Mouse (Mus musculus) neural tube, embryonic 13.5 days (tissue): Measurements from ENCODE around the gene Trit1. TPM values are rescaled to one million over a fixed set of nuclear protein-coding genes. Genes with fewer than 3 reads are reported as not detected.
A peak's percentile ranks its signal among the peaks of the same experiment; 100 is the strongest.

ENCODE experiments used
- ATAC-seq: fragments of 200-750 bp; cut with Nextera tagmentation; 2 replicates; pipeline ENCODE4 v1.8.0; 2017; ENCODE audit warnings: low read depth, mild to moderate bottlenecking, moderate TSS enrichment, moderate library complexity
- H3K27ac ChIP-seq: fragments of 300-500 bp; sonication (generic); replicated peaks from 2 replicates; pipeline ENCODE4 v1.5.1; 2015; ENCODE audit warnings: moderate library complexity, mild to moderate bottlenecking, inconsistent platforms
- H3K27me3 ChIP-seq: fragments of 300-500 bp; sonication (generic); 2 replicates; pipeline ENCODE4 v1.6.1; 2015; ENCODE audit warnings: mild to moderate bottlenecking, inconsistent platforms
- H3K36me3 ChIP-seq: fragments of 300-500 bp; sonication (generic); 2 replicates; pipeline ENCODE4 v1.6.1; 2015; ENCODE audit warnings: mild to moderate bottlenecking, inconsistent platforms
- H3K4me1 ChIP-seq: fragments of 300-500 bp; sonication (generic); replicated peaks from 2 replicates; pipeline ENCODE4 v1.6.1; 2015; ENCODE audit warnings: inconsistent platforms
- H3K4me2 ChIP-seq: fragments of 300-500 bp; sonication (generic); 2 replicates; pipeline ENCODE4 v1.6.1; 2015; ENCODE audit warnings: inconsistent platforms, mild to moderate bottlenecking, moderate library complexity
- H3K4me3 ChIP-seq: fragments of 300-500 bp; sonication (generic); 2 replicates; pipeline ENCODE4 v1.5.1; 2015; ENCODE audit warnings: mild to moderate bottlenecking, inconsistent platforms
- H3K9ac ChIP-seq: fragments of 300-500 bp; sonication (generic); 2 replicates; pipeline ENCODE4 v1.6.1; 2015; ENCODE audit warnings: moderate library complexity, mild to moderate bottlenecking, inconsistent platforms
- H3K9me3 ChIP-seq: fragments of 300-500 bp; sonication (generic); 2 replicates; pipeline ENCODE4 v1.6.1; 2016; ENCODE audit warnings: inconsistent platforms
- WGBS: fragments of 180-500 bp; shearing (Covaris S2); methylation state at CpG from one replicate; pipeline ENCODE4 v1.1.7; 2015; 5-methylcytosine and 5-hydroxymethylcytosine counted together
- polyA plus RNA-seq: library from polyadenylated mRNA; unstranded; fragments of >200 nt; fragmentation: Nextera tagmentation; extraction: Ambion mirVana; gene quantifications from 2 replicates; pipeline ENCODE4 v1.2.1, GENCODE M21; 2015

Trit1 gene
- polyA plus RNA-seq, 1 experiment from 2014 or later: 23.0 TPM

- WGBS: 53% methylated on average over 5 of the region's 5 CpGs
- no peak for ATAC-seq
Measured at GRCm38 (mm10) chr4:123061744-123062143, 45.3 kb downstream of the Trit1 start.

GRCm38 (mm10) chr4:123068646-123069045, 52.2 kb downstream of the Trit1 start:
- ATAC-seq: no peak
- H3K4me1 ChIP-seq: 0 out of 2 replicates have a peak, but pooled peaks cover 5% of the 10 kb centered on the region
- no peaks in the 10 kb centered on the region for H3K36me3 ChIP-seq
- no peak overlapping the region for H3K4me3 ChIP-seq
- WGBS: 86% methylated on average over 6 of the region's 6 CpGs
- H3K4me2 ChIP-seq: no peak overlapping the region
- H3K27me3 ChIP-seq: no peaks in the 10 kb centered on the region
- no peaks in the 10 kb centered on the region for H3K9me3 ChIP-seq
- H3K27ac ChIP-seq: no peak overlapping the region
- no peak overlapping the region for H3K9ac ChIP-seq

More at GRCm38 (mm10) chr4:123061744-123062143, 45.3 kb downstream of the Trit1 start:
- no peak overlapping the region for H3K27ac ChIP-seq
- peaks cover 8% of the 10 kb centered on the region for H3K36me3 ChIP-seq
- no peaks in the 10 kb centered on the region for H3K9me3 ChIP-seq
- no peak overlapping the region for H3K4me3 ChIP-seq
- no peak overlapping the region for H3K4me2 ChIP-seq
- H3K27me3 ChIP-seq: no peaks in the 10 kb centered on the region
- H3K9ac ChIP-seq: no peak overlapping the region
- peaks cover 4% of the 10 kb centered on the region; the same call in 1 of the 2 replicates for H3K4me1 ChIP-seq

GRCm38 (mm10) chr4:123071266-123071966, 55.0 kb downstream of the Trit1 start:
- H3K9ac ChIP-seq: 0 out of 2 replicates have a peak overlapping the region, but pooled peaks have one; percentile 8
- no peaks in the 10 kb centered on the region for H3K27me3 ChIP-seq
- H3K9me3 ChIP-seq: no peaks in the 10 kb centered on the region
- ATAC-seq: peak; percentile 53; the same call in 1 of the 2 replicates
- H3K4me2 ChIP-seq: peak overlapping the region; percentile 27; the same call in 1 of the 2 replicates
- H3K4me3 ChIP-seq: no peak overlapping the region
- no peaks in the 10 kb centered on the region for H3K36me3 ChIP-seq
- 15% methylated on average over 13 of the region's 13 CpGs for WGBS
- 0 out of 2 replicates have a peak, but pooled peaks cover 5% of the 10 kb centered on the region for H3K4me1 ChIP-seq
- H3K27ac ChIP-seq: no peak overlapping the region

- no peak overlapping the region for H3K27ac ChIP-seq
- H3K27me3 ChIP-seq: no peaks in the 10 kb centered on the region
- H3K4me3 ChIP-seq: no peak overlapping the region
- ATAC-seq: no peak
- H3K36me3 ChIP-seq: no peaks in the 10 kb centered on the region
- H3K4me2 ChIP-seq: no peak overlapping the region
- 0 out of 2 replicates have a peak, but pooled peaks cover 3% of the 10 kb centered on the region for H3K4me1 ChIP-seq
- H3K9ac ChIP-seq: no peak overlapping the region
- no peaks in the 10 kb centered on the region for H3K9me3 ChIP-seq
- WGBS: 66% methylated on average over 8 of the region's 8 CpGs
Measured at GRCm38 (mm10) chr4:123076928-123077327, 60.5 kb downstream of the Trit1 start.

- 0 out of 2 replicates have a peak, but pooled peaks cover 3% of the 10 kb centered on the region for H3K4me1 ChIP-seq
- H3K4me2 ChIP-seq: no peak overlapping the region
- H3K9me3 ChIP-seq: no peaks in the 10 kb centered on the region
- no peak overlapping the region for H3K4me3 ChIP-seq
- no peak for ATAC-seq
- H3K27ac ChIP-seq: no peak overlapping the region
- H3K9ac ChIP-seq: no peak overlapping the region
- H3K36me3 ChIP-seq: no peaks in the 10 kb centered on the region
- H3K27me3 ChIP-seq: no peaks in the 10 kb centered on the region; the same call in 1 of the 2 replicates
- WGBS: 81% methylated on average over 4 of the region's 4 CpGs
Measured at GRCm38 (mm10) chr4:123078231-123078630, 61.8 kb downstream of the Trit1 start.

- H3K4me3 ChIP-seq: no peak overlapping the region
- H3K9me3 ChIP-seq: no peaks in the 10 kb centered on the region
- ATAC-seq: no peak
- 0 out of 2 replicates have a peak, but pooled peaks cover 3% of the 10 kb centered on the region for H3K4me1 ChIP-seq
- H3K9ac ChIP-seq: no peak overlapping the region
- H3K27ac ChIP-seq: no peak overlapping the region
- 38% methylated on average over 13 of the region's 13 CpGs for WGBS
- H3K4me2 ChIP-seq: no peak overlapping the region
- no peaks in the 10 kb centered on the region; the same call in 1 of the 2 replicates for H3K27me3 ChIP-seq
- H3K36me3 ChIP-seq: no peaks in the 10 kb centered on the region
Measured at GRCm38 (mm10) chr4:123080791-123081190, 64.4 kb downstream of the Trit1 start.

- H3K27me3 ChIP-seq: no peaks in the 10 kb centered on the region; the same call in 1 of the 2 replicates
- H3K9me3 ChIP-seq: no peaks in the 10 kb centered on the region
- no peak overlapping the region for H3K27ac ChIP-seq
- WGBS: 73% methylated on average over 20 of the region's 20 CpGs
- peak; percentile 77; the same call in 1 of the 2 replicates for ATAC-seq
- no peaks in the 10 kb centered on the region for H3K4me1 ChIP-seq
- no peak overlapping the region for H3K4me2 ChIP-seq
- H3K4me3 ChIP-seq: no peak overlapping the region
- no peak overlapping the region for H3K9ac ChIP-seq
- H3K36me3 ChIP-seq: no peaks in the 10 kb centered on the region
Measured at GRCm38 (mm10) chr4:123082283-123083163, 66.1 kb downstream of the Trit1 start.

- H3K9me3 ChIP-seq: no peaks in the 10 kb centered on the region
- H3K27ac ChIP-seq: no peak overlapping the region
- WGBS: 72% methylated on average over 13 of the region's 13 CpGs
- H3K4me3 ChIP-seq: no peak overlapping the region
- no peaks in the 10 kb centered on the region for H3K36me3 ChIP-seq
- no peak overlapping the region for H3K9ac ChIP-seq
- no peaks in the 10 kb centered on the region; the same call in 1 of the 2 replicates for H3K27me3 ChIP-seq
- H3K4me2 ChIP-seq: no peak overlapping the region
- no peaks in the 10 kb centered on the region for H3K4me1 ChIP-seq
- no peak for ATAC-seq
Measured at GRCm38 (mm10) chr4:123083323-123083902, 67.0 kb downstream of the Trit1 start.

GRCm38 (mm10) chr4:123085290-123085689, 68.9 kb downstream of the Trit1 start:
- H3K9me3 ChIP-seq: no peaks in the 10 kb centered on the region
- no peak overlapping the region for H3K4me2 ChIP-seq
- no peak for ATAC-seq
- H3K27me3 ChIP-seq: no peaks in the 10 kb centered on the region; the same call in 1 of the 2 replicates
- H3K9ac ChIP-seq: no peak overlapping the region
- H3K27ac ChIP-seq: no peak overlapping the region
- no peaks in the 10 kb centered on the region for H3K4me1 ChIP-seq
- H3K36me3 ChIP-seq: no peaks in the 10 kb centered on the region
- 85% methylated on average over 2 of the region's 2 CpGs for WGBS
- H3K4me3 ChIP-seq: no peak overlapping the region

- Histone ChIP-seq H3K4me3 (no peak overlapping the region), H3K9ac (no peak overlapping the region), H3K36me3 (no peaks in the 10 kb centered on the region), H3K27ac (no peak overlapping the region), H3K9me3 (no peaks in the 10 kb centered on the region), H3K27me3 (no peaks in the 10 kb centered on the region; the same call in 1 of the 2 replicates), H3K4me1 (no peaks in the 10 kb centered on the region), H3K4me2 (no peak overlapping the region)
- no peak for ATAC-seq
- WGBS: 87% methylated on average over 4 of the region's 4 CpGs
Measured at GRCm38 (mm10) chr4:123086381-123086780, 70.0 kb downstream of the Trit1 start.

- Histone ChIP-seq H3K9ac (no peak overlapping the region), H3K4me2 (no peak overlapping the region), H3K27ac (no peak overlapping the region), H3K27me3 (no peaks in the 10 kb centered on the region; the same call in 1 of the 2 replicates), H3K4me1 (no peaks in the 10 kb centered on the region), H3K9me3 (no peaks in the 10 kb centered on the region), H3K4me3 (no peak overlapping the region), H3K36me3 (no peaks in the 10 kb centered on the region)
- WGBS: 76% methylated on average over 5 of the region's 5 CpGs
- ATAC-seq: no peak
Measured at GRCm38 (mm10) chr4:123092621-123093020, 76.2 kb downstream of the Trit1 start.
